Mouse (Mus musculus) NIH3T3 (cell line): ENCODE measurements around the gene Olfr1312.
"Not testable (repeated sequence)": the region's sequence is repeated elsewhere in the genome, so short reads cannot be mapped to it uniquely, and the experiment has no call there.

Experiments
- DNase-seq: peaks from one replicate; pipeline ENCODE4 v3.0.0-alpha.2; 2012; ENCODE audit warnings: low read depth

Olfr1312 gene

DNA sequence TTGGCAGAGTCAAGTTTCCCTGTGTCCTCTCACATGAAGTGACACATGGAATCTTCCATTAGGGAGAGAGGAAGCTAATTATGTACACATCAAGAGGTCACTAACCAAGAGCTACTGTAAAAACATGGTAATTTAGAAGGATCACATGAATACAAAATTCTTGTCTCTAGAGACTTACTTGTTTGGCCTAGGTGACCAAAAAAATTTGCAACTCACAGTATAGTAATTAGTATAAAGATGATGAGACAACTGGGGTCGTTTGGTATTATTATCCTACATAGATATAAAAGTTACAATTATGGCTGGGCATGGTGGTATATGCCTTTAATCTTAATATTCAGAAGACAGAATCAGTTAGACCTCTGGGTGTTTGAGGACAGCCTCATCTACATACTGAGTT, at the start of gene Olfr1312:
TSS of gene Olfr1312 (minus strand) at position 101 of the 400 bp plus-strand sequence.
- no peak for DNase-seq

DNA sequence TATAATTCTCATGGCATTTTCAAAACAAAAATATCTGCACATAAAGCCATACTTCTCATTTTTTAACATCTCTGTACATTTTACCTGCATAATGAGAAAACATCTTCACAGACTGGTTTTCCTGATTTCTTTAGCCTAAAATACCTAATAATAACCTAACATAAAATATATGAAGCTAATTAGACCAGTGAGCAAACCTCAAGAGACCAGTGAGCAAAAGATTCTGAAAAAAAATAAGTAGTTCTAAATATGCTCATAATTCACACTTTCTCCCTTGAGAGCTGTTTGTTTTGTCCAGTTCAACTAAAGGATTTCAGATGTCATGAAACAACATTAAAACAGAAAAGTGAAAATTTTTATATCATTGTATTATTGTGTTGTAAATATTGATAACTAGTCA, 46.6 kb upstream of the Olfr1312 start, which contains the start of gene Olfr1314:
TSS of gene Olfr1314 (minus strand) at position 101 of the 400 bp plus-strand sequence.
- no peak for DNase-seq

DNA sequence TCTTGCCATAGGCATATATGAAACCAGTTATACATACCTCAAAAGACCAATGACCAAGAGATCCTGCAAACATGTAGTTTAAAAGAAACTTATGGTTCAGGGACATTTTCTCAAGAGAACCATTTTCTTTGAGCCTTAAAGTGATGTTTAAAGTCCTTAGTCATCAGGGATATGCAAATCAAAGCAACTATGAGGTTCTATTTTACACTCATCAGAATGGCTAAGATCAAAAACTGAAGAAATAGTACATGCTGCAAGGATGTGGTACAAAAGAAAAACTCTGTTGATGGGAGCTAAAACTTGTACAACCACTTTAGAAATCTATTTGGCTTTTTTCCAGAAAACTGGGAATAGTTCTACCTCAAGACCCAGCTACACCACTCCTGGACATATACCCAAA, 27.7 kb upstream of the Olfr1312 start, which contains the start of gene Olfr1313:
TSS of gene Olfr1313 (minus strand) at position 101 of the 400 bp plus-strand sequence.
- no peak for DNase-seq

DNA sequence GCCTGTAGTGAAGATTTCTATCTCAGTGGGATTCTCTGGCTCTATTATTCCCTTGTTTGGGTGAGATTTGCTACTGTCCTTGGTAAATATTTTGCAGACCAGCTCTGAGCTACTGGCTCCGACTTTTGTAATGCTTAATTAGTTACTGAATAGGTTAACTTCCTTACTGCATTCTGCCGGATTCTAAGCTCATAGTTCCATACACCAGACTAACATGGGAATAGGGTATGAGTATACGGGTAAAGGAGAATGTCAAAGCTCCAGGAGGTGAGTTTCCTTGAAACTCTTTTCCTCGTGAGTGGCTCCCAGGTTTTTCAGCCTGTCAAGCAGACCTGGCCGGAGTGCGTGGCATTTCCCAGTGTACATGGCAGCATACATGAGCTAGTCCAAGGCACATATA, 23.1 kb downstream of the Olfr1312 start:
- DNase-seq = not testable (repeated sequence)

DNA sequence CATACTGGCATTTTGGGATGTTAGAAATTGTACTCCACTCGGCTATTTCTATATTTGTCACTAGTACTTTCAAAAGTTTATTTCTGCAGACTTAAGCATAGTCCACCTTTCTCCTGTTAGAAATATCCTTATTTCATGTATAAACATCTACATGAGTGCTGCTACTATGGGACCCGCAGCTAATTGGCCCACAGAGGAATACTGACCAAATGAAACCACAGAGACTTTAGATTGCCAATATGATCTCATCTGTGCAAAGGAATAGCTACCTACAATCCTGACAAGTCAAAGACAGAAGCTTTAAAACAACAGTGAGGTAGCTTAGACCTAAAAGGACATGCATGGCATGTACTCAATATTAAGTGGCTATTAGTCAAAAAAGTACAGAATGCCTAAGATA, 25.7 kb downstream of the Olfr1312 start, which contains the start of gene Olfr1311:
TSS of gene Olfr1311 (minus strand) at position 101 of the 400 bp plus-strand sequence.
- DNase-seq = no peak

DNA sequence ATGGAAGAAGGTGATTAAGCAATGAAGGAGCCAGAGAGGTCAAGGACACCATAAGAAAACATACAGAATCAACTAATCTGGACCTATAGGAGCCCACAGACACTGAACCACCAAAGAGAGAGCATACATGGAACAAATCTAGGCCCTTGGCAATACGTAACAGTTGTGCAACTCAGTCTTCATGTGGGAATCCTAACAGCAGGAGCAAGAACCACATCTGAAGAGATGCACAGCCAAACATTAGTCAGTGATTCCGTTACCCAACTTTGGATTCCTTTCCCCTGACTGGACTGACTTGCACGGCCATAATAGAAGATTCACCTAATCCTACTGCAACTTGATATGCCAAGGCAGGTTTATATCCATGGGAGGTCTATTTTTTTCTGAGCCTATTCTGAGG, 35.1 kb downstream of the Olfr1312 start:
- peak; percentile 38 for DNase-seq

DNA sequence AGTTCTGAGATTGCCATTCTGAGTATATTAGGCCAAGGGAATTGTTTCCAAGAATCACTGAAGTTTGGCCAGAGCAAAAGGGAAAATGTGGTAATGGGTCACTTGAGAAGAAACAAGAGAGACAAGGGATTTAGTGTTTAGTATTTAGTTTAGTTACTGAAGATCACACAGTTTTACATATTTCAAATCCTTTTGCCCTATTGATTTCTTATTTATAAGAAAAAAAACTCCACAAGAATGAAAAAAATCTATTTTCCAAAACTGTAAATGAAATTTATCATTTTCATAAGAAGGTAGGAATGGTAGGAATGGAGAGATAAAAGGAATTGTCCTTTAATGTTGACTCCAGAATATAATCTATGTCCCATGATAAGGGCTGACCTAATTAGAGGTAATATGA, 37.4 kb downstream of the Olfr1312 start, which contains the start of gene Olfr1310:
TSS of gene Olfr1310 (minus strand) at position 101 of the 400 bp plus-strand sequence.
- DNase-seq = no peak

DNA sequence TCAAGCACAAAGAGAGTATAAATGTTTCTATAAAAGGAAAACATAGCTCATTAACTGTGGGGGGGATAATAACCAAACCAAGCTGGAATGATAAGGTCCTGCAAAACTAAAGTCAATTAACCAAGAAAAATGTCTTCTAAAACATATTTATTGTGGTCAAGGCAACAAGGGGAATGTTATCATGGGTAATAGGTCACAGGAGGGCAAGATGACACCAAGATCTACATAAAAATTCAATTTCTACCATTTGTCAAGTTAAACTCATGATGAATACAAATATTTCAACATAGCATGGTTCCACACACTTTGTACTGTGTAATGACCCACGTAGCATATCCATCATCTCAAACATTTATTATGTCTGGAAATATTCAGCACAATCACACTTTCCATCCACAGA, 59.9 kb downstream of the Olfr1312 start, which contains the start of gene Olfr1309:
TSS of gene Olfr1309 (minus strand) at position 101 of the 400 bp plus-strand sequence.
- DNase-seq = no peak
